Mouse (Mus musculus): ENCODE measurements at regions not wholly inside any gene's neighbourhood (a gene's known extent, or its start where the extent isn't known, plus 50 kb on each side); places are given as distances from the start of the nearest gene placed in this dataset.

GRCm38 (mm10) chr16:30129218-30130112, 65.3 kb downstream of the Hes1 start:
- Histone ChIP-seq H3K4me1 (replicated peaks; ENCODE audit: insufficient read depth, low read length) (0 out of 2 replicates have a peak, but pooled peaks cover 2% of the 10 kb centered on the region), H3K36me3 (ENCODE audit: insufficient read depth, low read length) (no peaks in the 10 kb centered on the region), H3K4me2 (ENCODE audit: low read length) (no peak overlapping the region), H3K4me3 (replicated peaks; ENCODE audit: low read depth, low read length) (no peak overlapping the region), H3K9me3 (replicated peaks; ENCODE audit: low read length) (no peaks in the 10 kb centered on the region), H3K27ac (no peak overlapping the region), H3K27me3 (ENCODE audit: insufficient read depth, low read length) (no peaks in the 10 kb centered on the region), H3K9ac (ENCODE audit: low read depth, low read length) (no peak overlapping the region)
- DNase-seq (ENCODE audit: low spot score) (no peak), ATAC-seq (replicated peaks; ENCODE audit: low FRiP score, low read depth) (no peak)
- no peak for TF ChIP-seq CTCF (IDR thresholded peaks at IDR 0.05; ENCODE audit: low read depth)
- 60% methylated on average over 17 of the region's 17 CpGs for WGBS

GRCm38 (mm10) chr16:30130113-30130471, 65.9 kb downstream of the Hes1 start:
- H3K4me3 ChIP-seq (replicated peaks; ENCODE audit: low read depth, low read length): no peak overlapping the region
- H3K9ac ChIP-seq (ENCODE audit: low read depth, low read length): no peak overlapping the region
- DNase-seq (ENCODE audit: low spot score): no peak
- H3K9me3 ChIP-seq (replicated peaks; ENCODE audit: low read length): no peaks in the 10 kb centered on the region
- H3K27me3 ChIP-seq (ENCODE audit: insufficient read depth, low read length): no peaks in the 10 kb centered on the region
- H3K4me2 ChIP-seq (ENCODE audit: low read length): no peak overlapping the region
- no peak for TF ChIP-seq CTCF (IDR thresholded peaks at IDR 0.05; ENCODE audit: low read depth)
- no peak overlapping the region for H3K27ac ChIP-seq
- H3K36me3 ChIP-seq (ENCODE audit: insufficient read depth, low read length): no peaks in the 10 kb centered on the region
- 68% methylated on average over 4 of the region's 4 CpGs for WGBS
- ATAC-seq (replicated peaks; ENCODE audit: low FRiP score, low read depth): 0 out of 2 replicates have a peak, but pooled peaks have one; percentile 29
- 0 out of 2 replicates have a peak, but pooled peaks cover 2% of the 10 kb centered on the region for H3K4me1 ChIP-seq (replicated peaks; ENCODE audit: insufficient read depth, low read length)

- ATAC-seq (replicated peaks; ENCODE audit: low FRiP score, low read depth): no peak
- H3K4me3 ChIP-seq (replicated peaks; ENCODE audit: low read depth, low read length): no peak overlapping the region
- TF ChIP-seq CTCF (IDR thresholded peaks at IDR 0.05; ENCODE audit: low read depth): no peak
- H3K27me3 ChIP-seq (ENCODE audit: insufficient read depth, low read length): no peaks in the 10 kb centered on the region
- 76% methylated on average over 7 of the region's 7 CpGs for WGBS
- H3K9ac ChIP-seq (ENCODE audit: low read depth, low read length): no peak overlapping the region
- no peak overlapping the region for H3K27ac ChIP-seq
- no peak for DNase-seq (ENCODE audit: low spot score)
- H3K4me1 ChIP-seq (replicated peaks; ENCODE audit: insufficient read depth, low read length): 0 out of 2 replicates have a peak, but pooled peaks cover 2% of the 10 kb centered on the region
- H3K36me3 ChIP-seq (ENCODE audit: insufficient read depth, low read length): no peaks in the 10 kb centered on the region
- H3K9me3 ChIP-seq (replicated peaks; ENCODE audit: low read length): no peaks in the 10 kb centered on the region
- no peak overlapping the region for H3K4me2 ChIP-seq (ENCODE audit: low read length)
These were observed 67.9 kb downstream of the Hes1 start for GRCm38 (mm10) chr16:30132086-30132485.

- no peak for TF ChIP-seq CTCF (IDR thresholded peaks at IDR 0.05; ENCODE audit: low read depth)
- Histone ChIP-seq H3K36me3 (ENCODE audit: insufficient read depth, low read length) (no peaks in the 10 kb centered on the region), H3K4me3 (replicated peaks; ENCODE audit: low read depth, low read length) (no peak overlapping the region), H3K4me2 (ENCODE audit: low read length) (no peak overlapping the region), H3K9me3 (replicated peaks; ENCODE audit: low read length) (no peaks in the 10 kb centered on the region), H3K27me3 (ENCODE audit: insufficient read depth, low read length) (no peaks in the 10 kb centered on the region), H3K4me1 (replicated peaks; ENCODE audit: insufficient read depth, low read length) (0 out of 2 replicates have a peak, but pooled peaks cover 2% of the 10 kb centered on the region), H3K9ac (ENCODE audit: low read depth, low read length) (no peak overlapping the region), H3K27ac (no peak overlapping the region)
- no peak for DNase-seq (ENCODE audit: low spot score)
- no peak for ATAC-seq (replicated peaks; ENCODE audit: low FRiP score, low read depth)
- WGBS: 41% methylated on average over 6 of the region's 6 CpGs
These were observed 70.5 kb downstream of the Hes1 start for GRCm38 (mm10) chr16:30134642-30135165.

GRCm38 (mm10) chr16:30136849-30137248, 72.7 kb downstream of the Hes1 start:
- Histone ChIP-seq H3K9me3 (replicated peaks; ENCODE audit: low read length) (no peaks in the 10 kb centered on the region), H3K27me3 (ENCODE audit: insufficient read depth, low read length) (no peaks in the 10 kb centered on the region), H3K36me3 (ENCODE audit: insufficient read depth, low read length) (no peaks in the 10 kb centered on the region), H3K9ac (ENCODE audit: low read depth, low read length) (no peak overlapping the region), H3K4me2 (ENCODE audit: low read length) (no peak overlapping the region), H3K4me1 (replicated peaks; ENCODE audit: insufficient read depth, low read length) (no peaks in the 10 kb centered on the region), H3K4me3 (replicated peaks; ENCODE audit: low read depth, low read length) (no peak overlapping the region), H3K27ac (no peak overlapping the region)
- DNase-seq (ENCODE audit: low spot score): no peak
- WGBS: 85% methylated on average over 5 of the region's 5 CpGs
- TF ChIP-seq CTCF (IDR thresholded peaks at IDR 0.05; ENCODE audit: low read depth): no peak
- ATAC-seq (replicated peaks; ENCODE audit: low FRiP score, low read depth): no peak

- Histone ChIP-seq H3K9ac (ENCODE audit: low read depth, low read length) (no peak overlapping the region), H3K4me2 (ENCODE audit: low read length) (no peak overlapping the region), H3K36me3 (ENCODE audit: insufficient read depth, low read length) (no peaks in the 10 kb centered on the region), H3K4me1 (replicated peaks; ENCODE audit: insufficient read depth, low read length) (no peaks in the 10 kb centered on the region), H3K27ac (no peak overlapping the region), H3K4me3 (replicated peaks; ENCODE audit: low read depth, low read length) (no peak overlapping the region), H3K9me3 (replicated peaks; ENCODE audit: low read length) (no peaks in the 10 kb centered on the region), H3K27me3 (ENCODE audit: insufficient read depth, low read length) (no peaks in the 10 kb centered on the region)
- DNase-seq (ENCODE audit: low spot score): no peak
- no peak for TF ChIP-seq CTCF (IDR thresholded peaks at IDR 0.05; ENCODE audit: low read depth)
- WGBS: 100% methylated on average over 1 of the region's 1 CpGs
- no peak for ATAC-seq (replicated peaks; ENCODE audit: low FRiP score, low read depth)
These were observed 73.6 kb downstream of the Hes1 start for GRCm38 (mm10) chr16:30137812-30138211.

Measured in kidney, postnatal 0 days (tissue).